Mouse (Mus musculus) embryonic fibroblast, embryonic 13.5 days (primary cell): ENCODE data around the gene C130050O18Rik.

Source experiments
- CTCF ChIP-seq: IDR thresholded peaks from 2 replicates; pipeline ENCODE4 v1.5.1; 2011; ENCODE audit warnings: mild to moderate bottlenecking, control low read depth, low read length, moderate library complexity, borderline replicate concordance; ENCODE audit not compliant: insufficient read depth
- POLR2A ChIP-seq: IDR thresholded peaks from 2 replicates; pipeline ENCODE4 v1.6.1; 2011; ENCODE audit warnings: low read depth, mild to moderate bottlenecking, control low read depth, low read length, moderate library complexity

GRCm38 (mm10) chr5:139411665-139412314 lies 6.7 kb downstream of the C130050O18Rik start:
- TF ChIP-seq CTCF (no peak), POLR2A (no peak)
